Mouse (Mus musculus) embryonic facial prominence, embryonic 11.5 days (tissue): Measurements from ENCODE around the gene Ppp2r2c. TPM values are rescaled to one million over a fixed set of nuclear protein-coding genes. Genes with fewer than 3 reads are reported as not detected.

Source experiments
- ATAC-seq: fragments of 200-750 bp; cut with Nextera tagmentation; replicated peaks from 2 replicates; pipeline ENCODE4 v1.8.0; 2017; ENCODE audit warnings: low read depth; ENCODE audit not compliant: insufficient number of reproducible peaks, low FRiP score, low TSS enrichment
- DNase-seq: peaks from one replicate; pipeline ENCODE4 v3.0.0-alpha.2; 2015; ENCODE audit warnings: low spot score
- H3K27ac ChIP-seq: fragments of 300-500 bp; sonication (generic); replicated peaks from 2 replicates; pipeline ENCODE4 v1.5.1; 2014; ENCODE audit warnings: mild to moderate bottlenecking, low read depth, low read length, control low read depth
- H3K27me3 ChIP-seq: fragments of 300-500 bp; sonication (generic); 2 replicates; pipeline ENCODE4 v1.6.1; 2014; ENCODE audit warnings: mild to moderate bottlenecking, low read length, moderate library complexity, mixed read lengths; ENCODE audit not compliant: control insufficient read depth, insufficient read depth
- H3K36me3 ChIP-seq: fragments of 300-500 bp; sonication (generic); replicated peaks from 2 replicates; pipeline ENCODE4 v1.6.1; 2014; ENCODE audit warnings: low read depth, mild to moderate bottlenecking, low read length, moderate library complexity, mixed read lengths; ENCODE audit not compliant: control insufficient read depth, insufficient read depth
- H3K4me1 ChIP-seq: fragments of 300-500 bp; sonication (generic); 2 replicates; pipeline ENCODE4 v1.6.1; 2014; ENCODE audit warnings: low read length, mixed read lengths; ENCODE audit not compliant: control insufficient read depth, insufficient read depth
- H3K4me2 ChIP-seq: fragments of 300-500 bp; sonication (generic); 2 replicates; pipeline ENCODE4 v1.6.1; 2014; ENCODE audit warnings: low read depth, mild to moderate bottlenecking, control low read depth, low read length, moderate library complexity
- H3K4me3 ChIP-seq: fragments of 300-500 bp; sonication (generic); 2 replicates; pipeline ENCODE4 v1.5.1; 2014; ENCODE audit warnings: low read depth, low read length, control low read depth
- H3K9ac ChIP-seq: fragments of 300-500 bp; sonication (generic); replicated peaks from 2 replicates; pipeline ENCODE4 v1.6.1; 2014; ENCODE audit warnings: mild to moderate bottlenecking, control low read depth, low read length
- H3K9me3 ChIP-seq: fragments of 300-500 bp; sonication (generic); replicated peaks from 2 replicates; pipeline ENCODE4 v1.6.1; 2016; ENCODE audit warnings: mild to moderate bottlenecking, low read length, inconsistent platforms, mixed read lengths; ENCODE audit not compliant: control insufficient read depth
- WGBS: fragments of 180-500 bp; shearing (Covaris S2); extraction: QIAGEN DNeasy Blood & Tissue Kit; methylation state at CpG from one replicate; pipeline ENCODE4 v1.1.7; 2014; 5-methylcytosine and 5-hydroxymethylcytosine counted together
- polyA plus RNA-seq: library from polyadenylated mRNA; unstranded; fragments of >200 nt; fragmentation: Nextera tagmentation; extraction: Ambion mirVana; gene quantifications from 2 replicates; pipeline ENCODE4 v1.2.1, GENCODE M21; 2014

Gene Ppp2r2c
- polyA plus RNA-seq, 1 experiment from 2014 or later, result 1.2 TPM

DNA sequence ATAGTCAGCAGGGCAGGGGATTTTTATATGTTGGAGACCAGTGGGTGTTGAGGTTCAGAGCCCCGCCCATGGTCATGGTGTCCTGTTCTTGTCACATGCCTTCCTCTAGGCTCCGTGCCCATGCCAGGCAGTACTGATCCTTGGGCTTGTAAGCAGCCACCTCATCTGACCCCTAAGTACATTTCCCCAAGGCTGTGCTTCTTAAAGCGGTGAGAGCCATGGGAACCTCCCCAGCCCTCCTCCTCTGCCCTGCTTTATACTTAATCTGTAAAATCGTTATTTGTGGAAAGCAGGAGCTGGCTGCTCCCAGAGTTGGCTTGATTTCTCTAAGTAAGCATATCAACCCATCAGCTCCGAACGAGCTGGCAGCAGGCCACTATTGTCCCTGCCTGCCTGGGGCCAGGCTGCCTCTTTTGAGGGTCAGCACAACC lies 31.9 kb downstream of the Ppp2r2c start:
- no peak overlapping the region for H3K9ac ChIP-seq
- no peak for ATAC-seq

DNA sequence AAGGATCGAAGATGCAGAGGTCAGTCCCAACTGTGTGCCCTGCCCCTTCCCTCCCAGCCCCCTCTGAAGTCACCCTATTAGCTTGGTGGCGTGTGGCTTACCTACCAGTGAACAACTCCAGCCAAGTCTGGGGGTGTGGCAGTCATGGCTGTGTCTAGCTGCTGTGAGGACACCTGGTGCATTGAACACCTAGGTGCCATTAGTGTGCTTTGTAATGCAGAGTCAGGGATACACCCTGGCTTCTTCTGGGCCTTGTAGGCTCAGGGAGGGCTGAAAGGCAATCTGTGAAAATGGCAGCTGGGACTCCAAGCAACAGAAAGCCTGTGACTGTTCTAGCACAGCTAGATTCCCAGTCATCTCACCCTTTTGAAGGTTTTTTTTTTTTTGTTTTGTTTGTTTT lies 34.5 kb downstream of the Ppp2r2c start:
- ATAC-seq (no peak), DNase-seq (no peak)
- no peak overlapping the region for H3K4me3 ChIP-seq
- no peak overlapping the region for H3K4me2 ChIP-seq
- 87% methylated on average over 2 of the region's 2 CpGs for WGBS
- H3K9me3 ChIP-seq, result no peaks in the 10 kb centered on the region
- no peaks in the 10 kb centered on the region for H3K4me1 ChIP-seq
- H3K36me3 ChIP-seq, result no peaks in the 10 kb centered on the region
- H3K27ac ChIP-seq, result no peak overlapping the region
- no peak overlapping the region for H3K9ac ChIP-seq
- H3K27me3 ChIP-seq, result no peaks in the 10 kb centered on the region

More for the DNA sequence above, 31.9 kb downstream of the Ppp2r2c start:
- Histone ChIP-seq H3K9me3 (no peaks in the 10 kb centered on the region), H3K27ac (no peak overlapping the region), H3K4me2 (no peak overlapping the region), H3K36me3 (no peaks in the 10 kb centered on the region), H3K4me1 (no peaks in the 10 kb centered on the region), H3K27me3 (no peaks in the 10 kb centered on the region), H3K4me3 (no peak overlapping the region)
- no peak for DNase-seq
- 66% methylated on average over 6 of the region's 6 CpGs for WGBS

DNA sequence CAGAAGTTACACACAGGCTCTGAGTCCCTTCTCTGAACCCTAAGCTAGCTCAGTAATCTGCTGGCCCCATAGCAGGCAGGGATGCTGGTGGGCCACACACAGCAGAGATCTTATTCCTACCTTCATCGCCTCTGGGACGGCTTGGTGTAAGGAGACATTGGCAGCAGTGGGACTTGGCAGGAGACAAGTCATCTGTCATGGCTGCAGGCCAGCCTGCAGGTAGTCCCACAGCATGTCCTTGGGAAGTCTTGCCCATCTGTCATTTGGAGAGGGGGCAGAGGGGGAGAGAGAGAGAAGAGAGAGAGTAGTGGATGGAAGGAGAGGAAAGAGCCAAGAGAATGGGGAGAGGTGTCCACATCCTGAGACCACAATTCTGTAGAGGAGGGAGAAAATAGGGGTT lies 35.8 kb downstream of the Ppp2r2c start:
- H3K9ac ChIP-seq, result no peak overlapping the region
- H3K9me3 ChIP-seq, result no peaks in the 10 kb centered on the region
- no peaks in the 10 kb centered on the region for H3K27me3 ChIP-seq
- WGBS, result 86% methylated on average over 2 of the region's 2 CpGs
- H3K27ac ChIP-seq, result no peak overlapping the region
- no peak overlapping the region for H3K4me3 ChIP-seq
- no peak for DNase-seq
- H3K4me1 ChIP-seq, result no peaks in the 10 kb centered on the region
- no peaks in the 10 kb centered on the region for H3K36me3 ChIP-seq
- ATAC-seq, result no peak
- H3K4me2 ChIP-seq, result no peak overlapping the region

DNA sequence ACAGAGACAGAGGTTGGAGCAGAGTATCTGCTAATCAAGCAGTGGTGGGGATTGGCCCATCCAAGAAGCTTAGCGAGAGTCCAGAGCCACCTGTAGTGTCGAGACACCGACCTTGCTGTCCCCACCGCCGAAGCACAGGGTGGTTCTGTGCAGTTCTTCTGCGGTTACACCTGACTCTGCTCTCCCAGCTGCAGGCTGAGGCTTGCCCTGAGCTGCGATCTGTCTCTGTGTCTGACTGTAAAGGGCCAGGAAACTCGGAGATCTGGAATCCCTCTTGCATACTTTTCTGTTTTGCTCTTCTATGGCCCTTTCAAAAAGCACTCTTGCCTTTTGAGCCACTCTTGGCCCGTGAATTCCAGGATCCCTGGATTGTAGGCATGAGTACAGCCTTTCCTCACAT lies 36.4 kb downstream of the Ppp2r2c start:
- Histone ChIP-seq H3K36me3 (no peaks in the 10 kb centered on the region), H3K4me1 (no peaks in the 10 kb centered on the region), H3K27me3 (no peaks in the 10 kb centered on the region), H3K4me3 (no peak overlapping the region), H3K27ac (no peak overlapping the region), H3K4me2 (no peak overlapping the region), H3K9ac (no peak overlapping the region), H3K9me3 (no peaks in the 10 kb centered on the region)
- no peak for ATAC-seq
- 75% methylated on average over 9 of the region's 9 CpGs for WGBS
- no peak for DNase-seq

DNA sequence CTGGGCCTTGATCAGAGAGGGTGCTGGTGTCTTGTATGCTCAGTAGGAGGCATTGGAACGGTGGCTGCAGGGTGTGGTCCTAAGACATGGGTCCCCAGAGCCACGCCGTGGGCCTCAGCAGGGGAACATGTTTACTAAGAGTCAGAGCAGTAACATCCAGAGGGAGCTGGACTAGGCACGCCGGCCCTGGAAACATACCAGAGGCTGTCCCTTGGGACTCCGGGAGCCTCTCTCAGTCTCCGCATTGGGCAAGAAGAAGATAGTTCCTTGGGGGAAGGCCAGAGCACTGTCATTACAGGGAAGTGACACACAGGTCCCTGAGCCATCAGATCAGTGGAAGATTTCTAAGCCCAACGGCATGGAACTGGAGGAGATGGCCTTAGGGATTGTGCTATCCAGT lies 36.9 kb downstream of the Ppp2r2c start:
- Histone ChIP-seq H3K4me2 (no peak overlapping the region), H3K27me3 (no peaks in the 10 kb centered on the region), H3K4me1 (no peaks in the 10 kb centered on the region), H3K27ac (no peak overlapping the region), H3K9ac (no peak overlapping the region), H3K9me3 (no peaks in the 10 kb centered on the region), H3K36me3 (no peaks in the 10 kb centered on the region), H3K4me3 (no peak overlapping the region)
- ATAC-seq (no peak), DNase-seq (no peak)
- WGBS, result 73% methylated on average over 8 of the region's 8 CpGs

DNA sequence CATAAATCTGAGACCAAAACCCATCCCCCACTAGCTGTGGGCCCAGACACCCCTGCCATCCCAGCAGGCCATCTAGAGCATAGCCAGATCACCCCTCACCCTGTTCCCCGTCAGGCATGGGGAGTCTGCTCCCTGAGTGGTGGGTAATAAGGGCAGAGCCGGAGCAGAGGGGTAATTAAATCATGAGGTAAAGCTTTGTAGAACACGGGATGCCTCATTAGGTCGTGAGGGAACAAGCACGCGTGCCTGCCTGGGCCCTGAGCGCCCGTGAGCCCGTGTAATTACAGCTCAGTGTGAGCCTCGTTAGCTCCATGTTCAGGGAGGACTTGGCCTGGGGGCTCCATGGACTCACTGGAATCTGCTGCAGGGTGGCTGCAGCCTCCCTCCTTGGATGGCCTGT lies 39.4 kb downstream of the Ppp2r2c start:
- Histone ChIP-seq H3K27ac (no peak overlapping the region), H3K4me3 (no peak overlapping the region), H3K9me3 (no peaks in the 10 kb centered on the region), H3K4me2 (no peak overlapping the region), H3K36me3 (no peaks in the 10 kb centered on the region), H3K9ac (no peak overlapping the region), H3K27me3 (no peaks in the 10 kb centered on the region), H3K4me1 (no peaks in the 10 kb centered on the region)
- 53% methylated on average over 10 of the region's 10 CpGs for WGBS
- no peak for DNase-seq
- ATAC-seq, result no peak

DNA sequence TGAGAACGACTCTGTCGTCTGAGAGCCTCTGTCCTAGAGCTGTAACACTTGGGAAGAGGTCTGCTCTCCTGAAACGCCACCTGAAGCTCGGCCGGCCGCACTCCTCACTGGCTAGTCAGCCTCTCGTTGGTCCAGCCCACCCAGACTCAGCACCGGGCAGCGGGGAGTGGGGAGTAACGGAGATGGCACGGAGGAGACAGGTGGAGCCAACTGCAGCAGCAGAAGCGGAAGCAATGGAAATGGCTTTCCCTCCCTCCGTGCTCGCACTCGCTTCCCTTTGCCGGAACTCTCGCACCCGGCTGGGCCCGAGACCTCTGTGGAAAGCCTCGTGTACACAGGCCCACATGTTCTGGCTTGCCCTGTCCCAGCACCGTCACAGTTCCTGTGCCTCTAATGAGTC lies 41.2 kb downstream of the Ppp2r2c start:
- no peak for ATAC-seq
- no peaks in the 10 kb centered on the region for H3K27me3 ChIP-seq
- H3K4me1 ChIP-seq, result no peaks in the 10 kb centered on the region
- no peak overlapping the region for H3K4me3 ChIP-seq
- WGBS, result 89% methylated on average over 21 of the region's 21 CpGs
- no peaks in the 10 kb centered on the region for H3K36me3 ChIP-seq
- no peak overlapping the region for H3K9ac ChIP-seq
- H3K27ac ChIP-seq, result no peak overlapping the region
- H3K4me2 ChIP-seq, result no peak overlapping the region
- H3K9me3 ChIP-seq, result no peaks in the 10 kb centered on the region; the same call in 1 of the 2 replicates
- no peak for DNase-seq

DNA sequence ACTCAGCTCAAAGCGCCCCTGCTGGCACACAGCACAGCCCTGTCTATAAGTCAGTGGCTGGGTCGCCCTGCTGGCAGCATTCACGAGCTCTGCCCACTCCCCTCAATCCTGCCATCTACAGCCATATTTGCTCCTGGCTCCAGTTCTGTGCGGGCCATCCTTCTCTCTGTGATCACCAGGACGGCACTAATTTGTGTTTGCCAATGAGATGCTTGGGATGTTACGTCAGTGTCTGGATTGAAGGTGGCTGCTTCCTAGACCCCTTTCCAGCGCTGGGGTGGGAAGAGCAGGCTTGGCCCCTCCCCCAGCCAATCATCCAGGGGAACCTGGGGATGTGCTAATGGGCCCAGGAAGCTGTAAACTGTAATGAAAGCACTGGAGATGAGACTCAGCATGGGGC lies 42.7 kb downstream of the Ppp2r2c start:
- Histone ChIP-seq H3K4me2 (no peak overlapping the region), H3K4me3 (no peak overlapping the region), H3K9me3 (no peaks in the 10 kb centered on the region; the same call in 1 of the 2 replicates), H3K27me3 (no peaks in the 10 kb centered on the region), H3K9ac (no peak overlapping the region), H3K36me3 (no peaks in the 10 kb centered on the region), H3K4me1 (no peaks in the 10 kb centered on the region), H3K27ac (no peak overlapping the region)
- no peak for DNase-seq
- 38% methylated on average over 7 of the region's 7 CpGs for WGBS
- ATAC-seq, result no peak
